Mouse (Mus musculus): ENCODE measurements at regions not wholly inside any gene's neighbourhood (a gene's known extent, or its start where the extent isn't known, plus 50 kb on each side); places are given as distances from the start of the nearest gene placed in this dataset.

DNA sequence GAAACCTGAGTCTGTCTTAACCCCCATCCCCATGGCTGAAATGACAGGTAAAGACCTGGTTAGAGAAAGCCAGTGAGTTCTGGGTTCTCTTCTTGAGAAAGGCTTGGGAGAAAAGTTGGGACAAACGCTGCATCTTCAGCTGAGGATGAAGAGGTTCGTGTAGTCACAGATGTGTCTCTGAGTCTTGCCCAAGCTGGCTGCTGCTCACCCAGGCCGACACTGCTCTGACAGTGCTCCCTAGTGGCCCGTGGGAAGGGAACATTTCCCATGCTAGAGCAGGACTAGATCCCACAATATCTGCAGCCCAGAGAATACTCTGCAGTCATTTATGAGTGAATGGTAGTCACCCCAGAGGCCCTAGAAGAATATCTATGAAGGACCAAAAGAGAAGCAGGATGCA lies 165.3 kb downstream of the Cemip2 start:
- no peak overlapping the region for H3K9ac ChIP-seq (replicated peaks; ENCODE audit: low read length)
- H3K4me1 ChIP-seq (ENCODE audit: control insufficient read depth, insufficient read depth, low read length), result no peaks in the 10 kb centered on the region
- H3K27me3 ChIP-seq (ENCODE audit: control insufficient read depth, insufficient read depth, low read length), result no peaks in the 10 kb centered on the region
- ATAC-seq (ENCODE audit: low FRiP score, low TSS enrichment) (no peak), DNase-seq (no peak)
- no peaks in the 10 kb centered on the region for H3K36me3 ChIP-seq (ENCODE audit: control insufficient read depth, insufficient read depth, low read length)
- WGBS, result 66% methylated on average over 4 of the region's 4 CpGs
- no peaks in the 10 kb centered on the region for H3K9me3 ChIP-seq (ENCODE audit: control insufficient read depth, low read length)
- no peak overlapping the region for H3K27ac ChIP-seq (replicated peaks; ENCODE audit: low read depth, low read length)
- no peak overlapping the region for H3K4me2 ChIP-seq (ENCODE audit: low read length)
- H3K4me3 ChIP-seq (replicated peaks; ENCODE audit: low read depth, low read length), result no peak overlapping the region

DNA sequence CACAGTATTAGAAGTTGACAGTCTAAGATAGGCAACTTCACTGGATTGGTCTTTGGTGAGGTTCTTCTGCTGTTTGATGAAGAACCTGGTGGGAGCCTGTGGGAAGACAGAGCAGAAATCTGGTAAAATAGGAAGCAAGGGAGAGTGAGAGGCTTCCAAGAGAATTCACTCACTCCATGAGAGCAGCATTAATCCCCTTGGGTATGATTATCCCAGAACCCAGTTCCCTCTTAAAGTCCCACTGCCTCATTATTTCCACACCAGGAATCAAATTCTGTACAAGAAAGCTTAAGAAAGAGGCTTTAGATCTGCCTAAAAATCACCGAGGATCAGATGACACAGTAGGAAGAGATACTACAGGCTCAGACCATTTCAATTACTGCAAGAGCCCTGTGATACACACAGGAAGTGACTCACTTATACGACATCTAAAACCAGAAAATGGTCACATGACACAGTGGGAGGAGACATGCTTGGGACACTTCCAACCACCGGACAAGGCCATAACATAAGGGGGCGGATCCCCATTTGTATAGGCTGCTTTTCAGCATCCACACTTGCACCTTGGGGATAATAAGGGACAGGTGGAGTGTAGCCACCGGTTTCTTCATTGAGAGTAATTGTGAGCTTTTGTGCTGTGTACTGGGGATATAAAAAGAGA lies 168.2 kb downstream of the Cemip2 start:
- H3K9ac ChIP-seq (replicated peaks; ENCODE audit: low read length), result no peak overlapping the region
- DNase-seq (no peak), ATAC-seq (ENCODE audit: low FRiP score, low TSS enrichment) (no peak)

DNA sequence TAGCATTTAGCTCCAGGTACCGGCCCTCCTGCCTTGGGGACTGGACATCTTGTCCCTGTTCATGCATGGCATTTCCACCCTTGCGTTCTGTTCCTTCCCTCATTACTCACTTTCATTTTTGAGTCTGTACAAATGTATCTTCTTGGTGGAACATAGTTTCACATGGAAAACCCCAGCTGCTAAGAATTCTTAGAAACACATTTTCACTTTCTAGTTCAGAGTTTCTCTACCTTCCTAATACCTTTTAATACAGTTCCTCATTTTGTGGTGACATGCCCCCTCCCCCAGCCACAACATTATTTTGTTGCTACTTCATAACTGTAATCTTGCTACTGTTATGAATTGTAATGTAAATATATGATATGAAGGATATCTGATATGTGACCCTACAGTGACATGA lies 169.9 kb downstream of the Cemip2 start:
- ATAC-seq (ENCODE audit: low FRiP score, low TSS enrichment), result no peak
- no peak for DNase-seq
- H3K4me3 ChIP-seq (replicated peaks; ENCODE audit: low read depth, low read length), result no peak overlapping the region
- WGBS, result 92% methylated on average over 2 of the region's 2 CpGs
- no peaks in the 10 kb centered on the region for H3K9me3 ChIP-seq (ENCODE audit: control insufficient read depth, low read length)
- no peak overlapping the region for H3K4me2 ChIP-seq (ENCODE audit: low read length)
- H3K4me1 ChIP-seq (ENCODE audit: control insufficient read depth, insufficient read depth, low read length), result no peaks in the 10 kb centered on the region
- no peaks in the 10 kb centered on the region for H3K27me3 ChIP-seq (ENCODE audit: control insufficient read depth, insufficient read depth, low read length)
- H3K9ac ChIP-seq (replicated peaks; ENCODE audit: low read length), result no peak overlapping the region
- no peaks in the 10 kb centered on the region for H3K36me3 ChIP-seq (ENCODE audit: control insufficient read depth, insufficient read depth, low read length)
- H3K27ac ChIP-seq (replicated peaks; ENCODE audit: low read depth, low read length), result no peak overlapping the region

More for the DNA sequence above, 168.2 kb downstream of the Cemip2 start:
- Histone ChIP-seq H3K27me3 (ENCODE audit: control insufficient read depth, insufficient read depth, low read length) (no peaks in the 10 kb centered on the region), H3K9me3 (ENCODE audit: control insufficient read depth, low read length) (no peaks in the 10 kb centered on the region), H3K4me1 (ENCODE audit: control insufficient read depth, insufficient read depth, low read length) (no peaks in the 10 kb centered on the region), H3K4me3 (replicated peaks; ENCODE audit: low read depth, low read length) (no peak overlapping the region), H3K27ac (replicated peaks; ENCODE audit: low read depth, low read length) (no peak overlapping the region), H3K36me3 (ENCODE audit: control insufficient read depth, insufficient read depth, low read length) (no peaks in the 10 kb centered on the region), H3K4me2 (ENCODE audit: low read length) (no peak overlapping the region)
- WGBS, result 82% methylated on average over 5 of the region's 5 CpGs

DNA sequence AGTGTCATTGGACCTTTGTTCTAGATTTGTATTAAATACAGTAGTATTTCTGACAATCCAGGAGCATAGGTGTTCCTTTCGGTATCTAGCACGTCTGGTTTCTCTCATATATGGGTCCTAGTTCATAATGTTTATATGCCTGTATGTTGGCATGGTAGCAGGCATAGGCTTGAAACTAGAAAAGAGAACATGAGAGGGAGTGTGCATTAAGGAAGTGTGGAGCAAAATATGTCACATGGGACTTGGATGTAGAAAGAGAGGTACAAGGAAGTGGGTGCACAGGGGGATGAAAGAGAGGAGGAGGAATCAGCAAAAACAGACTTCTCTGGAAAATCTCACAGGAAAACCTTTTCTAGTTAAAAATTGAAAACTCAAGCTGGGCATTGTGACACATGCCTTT lies 176.2 kb upstream of the Trpm3 start:
- Histone ChIP-seq H3K4me3 (replicated peaks; ENCODE audit: low read depth, low read length) (no peak overlapping the region), H3K27ac (replicated peaks; ENCODE audit: low read depth, low read length) (no peak overlapping the region), H3K9ac (replicated peaks; ENCODE audit: low read length) (no peak overlapping the region), H3K27me3 (ENCODE audit: control insufficient read depth, insufficient read depth, low read length) (no peaks in the 10 kb centered on the region), H3K4me1 (ENCODE audit: control insufficient read depth, insufficient read depth, low read length) (no peaks in the 10 kb centered on the region), H3K36me3 (ENCODE audit: control insufficient read depth, insufficient read depth, low read length) (no peaks in the 10 kb centered on the region), H3K4me2 (ENCODE audit: low read length) (no peak overlapping the region), H3K9me3 (ENCODE audit: control insufficient read depth, low read length) (no peaks in the 10 kb centered on the region)
- WGBS, result 92% methylated on average over 2 of the region's 2 CpGs
- DNase-seq, result no peak
- ATAC-seq (ENCODE audit: low FRiP score, low TSS enrichment), result no peak

DNA sequence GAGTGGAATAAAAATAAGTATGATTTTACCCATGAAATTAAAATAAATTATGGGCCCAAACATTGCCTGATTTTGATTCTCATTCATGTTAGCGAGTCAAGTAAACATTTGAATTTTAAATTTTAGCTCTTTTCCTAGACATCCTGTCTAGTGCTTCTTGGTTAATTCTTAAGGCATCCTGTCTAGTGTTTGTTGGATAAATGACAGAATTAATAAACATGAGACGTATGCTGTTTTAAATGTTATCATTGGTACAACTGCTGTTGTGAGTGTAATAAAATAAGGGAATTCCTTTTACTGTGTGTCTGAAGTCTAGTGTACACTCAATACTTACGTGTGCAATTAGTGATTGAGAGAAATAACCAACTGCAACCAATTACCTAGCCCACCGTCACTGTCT lies 149.0 kb upstream of the Trpm3 start:
- WGBS, result 90% methylated on average over 4 of the region's 4 CpGs
- no peaks in the 10 kb centered on the region for H3K4me1 ChIP-seq (ENCODE audit: control insufficient read depth, insufficient read depth, low read length)
- ATAC-seq (ENCODE audit: low FRiP score, low TSS enrichment) (no peak), DNase-seq (no peak)
- no peak overlapping the region for H3K9ac ChIP-seq (replicated peaks; ENCODE audit: low read length)
- H3K4me3 ChIP-seq (replicated peaks; ENCODE audit: low read depth, low read length), result no peak overlapping the region
- H3K27ac ChIP-seq (replicated peaks; ENCODE audit: low read depth, low read length), result no peak overlapping the region
- H3K4me2 ChIP-seq (ENCODE audit: low read length), result no peak overlapping the region
- no peaks in the 10 kb centered on the region for H3K36me3 ChIP-seq (ENCODE audit: control insufficient read depth, insufficient read depth, low read length)
- peaks cover 5% of the 10 kb centered on the region; the same call in 1 of the 2 replicates for H3K9me3 ChIP-seq (ENCODE audit: control insufficient read depth, low read length)
- H3K27me3 ChIP-seq (ENCODE audit: control insufficient read depth, insufficient read depth, low read length), result no peaks in the 10 kb centered on the region

DNA sequence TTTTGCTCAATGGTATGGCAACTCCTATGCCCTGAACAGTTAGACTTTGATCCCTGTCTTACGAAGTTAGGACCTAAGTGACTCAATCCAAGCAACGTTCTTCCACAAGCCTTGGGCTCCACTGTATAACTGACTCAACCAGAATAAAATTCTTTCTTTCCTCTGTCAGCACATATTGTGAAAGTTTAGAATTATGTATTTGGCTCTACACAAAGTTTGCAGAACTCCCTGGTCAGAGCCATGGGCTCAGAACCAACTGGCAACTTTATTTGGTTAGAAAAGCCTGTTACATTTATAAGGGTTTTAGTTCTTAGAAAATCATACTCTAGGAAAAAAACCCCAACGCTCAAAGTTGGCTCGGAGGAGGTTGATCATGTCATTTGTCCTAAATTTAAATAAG lies 147.9 kb upstream of the Trpm3 start:
- ATAC-seq (ENCODE audit: low FRiP score, low TSS enrichment) (no peak), DNase-seq (no peak)
- no peak overlapping the region for H3K4me3 ChIP-seq (replicated peaks; ENCODE audit: low read depth, low read length)
- no peak overlapping the region for H3K4me2 ChIP-seq (ENCODE audit: low read length)
- H3K27ac ChIP-seq (replicated peaks; ENCODE audit: low read depth, low read length), result no peak overlapping the region
- peaks cover 5% of the 10 kb centered on the region; the same call in 1 of the 2 replicates for H3K9me3 ChIP-seq (ENCODE audit: control insufficient read depth, low read length)
- no peaks in the 10 kb centered on the region for H3K27me3 ChIP-seq (ENCODE audit: control insufficient read depth, insufficient read depth, low read length)
- H3K9ac ChIP-seq (replicated peaks; ENCODE audit: low read length), result no peak overlapping the region
- H3K36me3 ChIP-seq (ENCODE audit: control insufficient read depth, insufficient read depth, low read length), result no peaks in the 10 kb centered on the region
- H3K4me1 ChIP-seq (ENCODE audit: control insufficient read depth, insufficient read depth, low read length), result no peaks in the 10 kb centered on the region
- WGBS, result 88% methylated on average over 4 of the region's 4 CpGs

DNA sequence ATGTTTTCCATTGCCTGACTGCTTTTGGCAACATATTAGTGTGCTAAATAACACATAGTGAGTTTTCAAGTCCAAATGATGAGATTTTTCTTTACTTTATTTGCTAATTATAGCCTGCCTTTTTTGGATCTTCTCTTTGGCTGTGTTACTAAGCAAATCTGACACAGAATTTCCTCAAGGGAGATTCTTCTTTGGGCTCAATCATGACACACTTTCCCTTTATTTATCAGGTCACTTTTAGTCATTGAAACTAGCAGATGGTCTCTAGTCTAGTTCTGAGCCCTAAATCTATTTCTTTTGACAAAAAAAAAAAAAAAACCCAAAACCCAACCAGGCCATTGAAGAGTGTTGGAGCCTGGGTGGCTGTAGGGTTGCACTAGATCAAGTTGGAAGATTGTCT lies 147.4 kb upstream of the Trpm3 start:
- H3K4me3 ChIP-seq (replicated peaks; ENCODE audit: low read depth, low read length), result no peak overlapping the region
- H3K9me3 ChIP-seq (ENCODE audit: control insufficient read depth, low read length), result peaks cover 5% of the 10 kb centered on the region; the same call in 1 of the 2 replicates
- no peaks in the 10 kb centered on the region for H3K4me1 ChIP-seq (ENCODE audit: control insufficient read depth, insufficient read depth, low read length)
- ATAC-seq (ENCODE audit: low FRiP score, low TSS enrichment), result no peak
- no peak overlapping the region for H3K4me2 ChIP-seq (ENCODE audit: low read length)
- H3K36me3 ChIP-seq (ENCODE audit: control insufficient read depth, insufficient read depth, low read length), result no peaks in the 10 kb centered on the region
- H3K27me3 ChIP-seq (ENCODE audit: control insufficient read depth, insufficient read depth, low read length), result no peaks in the 10 kb centered on the region
- no peak overlapping the region for H3K27ac ChIP-seq (replicated peaks; ENCODE audit: low read depth, low read length)
- no peak for DNase-seq
- no peak overlapping the region for H3K9ac ChIP-seq (replicated peaks; ENCODE audit: low read length)

DNA sequence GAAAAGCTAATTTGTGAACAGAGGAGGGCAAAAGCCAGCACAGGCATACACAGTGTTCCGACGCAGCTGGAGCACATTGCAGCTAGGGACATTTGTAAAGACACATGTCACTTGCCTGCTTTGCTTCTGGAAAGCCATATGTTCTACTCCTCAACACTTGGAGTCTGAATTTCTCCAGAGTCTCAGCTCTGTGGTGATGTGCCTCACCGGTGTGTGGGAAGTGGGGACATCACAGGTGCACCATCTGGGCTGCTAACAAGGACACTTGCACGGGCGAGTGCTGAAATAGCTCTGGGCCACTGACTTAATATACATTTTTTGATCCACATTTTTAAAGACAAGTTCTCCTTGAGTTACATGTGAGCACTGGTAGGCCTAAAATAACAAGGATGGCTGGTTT lies 139.2 kb upstream of the Trpm3 start:
- Histone ChIP-seq H3K36me3 (ENCODE audit: control insufficient read depth, insufficient read depth, low read length) (no peaks in the 10 kb centered on the region), H3K9ac (replicated peaks; ENCODE audit: low read length) (no peak overlapping the region), H3K9me3 (ENCODE audit: control insufficient read depth, low read length) (no peaks in the 10 kb centered on the region), H3K4me1 (ENCODE audit: control insufficient read depth, insufficient read depth, low read length) (no peaks in the 10 kb centered on the region), H3K4me2 (ENCODE audit: low read length) (no peak overlapping the region), H3K27ac (replicated peaks; ENCODE audit: low read depth, low read length) (no peak overlapping the region), H3K27me3 (ENCODE audit: control insufficient read depth, insufficient read depth, low read length) (no peaks in the 10 kb centered on the region), H3K4me3 (replicated peaks; ENCODE audit: low read depth, low read length) (no peak overlapping the region)
- DNase-seq, result no peak
- ATAC-seq (ENCODE audit: low FRiP score, low TSS enrichment), result no peak
- WGBS, result 89% methylated on average over 5 of the region's 5 CpGs

DNA sequence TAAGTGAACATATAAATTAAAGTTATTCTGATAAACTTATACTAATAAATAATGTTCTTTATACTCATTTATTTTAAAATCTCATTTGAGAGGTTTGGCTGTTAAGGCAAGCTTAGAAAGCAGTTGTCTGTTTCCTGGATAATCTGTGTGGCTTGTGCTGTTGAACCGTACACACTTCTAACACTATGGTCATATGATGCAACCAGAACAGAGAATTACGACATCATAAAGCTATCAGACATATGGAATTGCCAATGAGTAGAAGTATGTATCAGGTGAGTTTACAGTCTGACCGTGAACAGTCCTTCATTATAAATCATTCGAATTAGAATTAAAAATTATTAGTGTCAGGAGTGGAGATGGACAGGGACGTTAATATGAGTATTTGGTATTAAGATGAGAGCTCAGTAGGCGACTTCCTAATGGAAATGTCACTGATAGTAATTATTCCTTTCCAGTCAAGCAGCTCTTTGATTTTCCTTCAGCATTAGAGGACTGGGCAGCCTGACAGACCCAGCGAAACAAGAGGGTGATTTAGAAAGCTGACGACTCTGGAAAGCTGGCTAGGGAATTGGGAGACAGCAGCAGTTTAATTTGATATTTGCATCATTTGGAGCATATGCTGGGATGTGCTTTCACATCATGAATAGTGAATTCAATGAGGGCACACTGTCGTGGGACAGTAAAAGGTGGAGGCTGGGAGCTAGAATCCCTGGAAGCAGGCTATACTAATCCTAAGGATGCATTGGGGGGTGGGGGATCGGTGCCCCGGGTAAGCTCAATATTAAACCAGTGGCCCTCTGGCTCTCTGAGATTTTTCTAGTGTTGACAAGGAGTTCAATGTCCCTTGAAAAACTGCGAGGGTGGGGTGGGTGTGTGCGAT lies 130.6 kb upstream of the Trpm3 start:
- Histone ChIP-seq H3K4me2 (ENCODE audit: low read length) (no peak overlapping the region), H3K9ac (replicated peaks; ENCODE audit: low read length) (no peak overlapping the region), H3K4me1 (ENCODE audit: control insufficient read depth, insufficient read depth, low read length) (no peaks in the 10 kb centered on the region), H3K27ac (replicated peaks; ENCODE audit: low read depth, low read length) (0 out of 2 replicates have a peak overlapping the region, but pooled peaks have one; percentile 46), H3K36me3 (ENCODE audit: control insufficient read depth, insufficient read depth, low read length) (no peaks in the 10 kb centered on the region), H3K27me3 (ENCODE audit: control insufficient read depth, insufficient read depth, low read length) (no peaks in the 10 kb centered on the region), H3K4me3 (replicated peaks; ENCODE audit: low read depth, low read length) (no peak overlapping the region), H3K9me3 (ENCODE audit: control insufficient read depth, low read length) (no peaks in the 10 kb centered on the region)
- peak; percentile 43; the same call in 1 of the 2 replicates for ATAC-seq (ENCODE audit: low FRiP score, low TSS enrichment)
- DNase-seq, result peak; percentile 41
- WGBS, result 60% methylated on average over 13 of the region's 13 CpGs
